Mouse (Mus musculus): Measurements from ENCODE around the gene Tmem132c.

GRCm38 (mm10) chr5:127592854-127593253 lies 351.2 kb downstream of the Tmem132c start:
- TF ChIP-seq CTCF (IDR thresholded peaks at IDR 0.05; ENCODE audit: low read depth) (peak; percentile 72), EP300 (optimal IDR thresholded peaks at IDR 0.05) (no peak)

Data from stomach, postnatal 0 days (tissue).